Mouse (Mus musculus) kidney, adult 2 months (tissue): ENCODE results near the gene Malsu1. TPM values are rescaled to one million over a fixed set of nuclear protein-coding genes. Genes with fewer than 3 reads are reported as not detected.

Experiments
- DNase-seq: peaks from one replicate; pipeline ENCODE4 v3.0.0; 2021
- H3K27ac ChIP-seq: fragments of 200-500 bp; 2 replicates; pipeline ENCODE4 v1.5.1; 2012; ENCODE audit warnings: low read depth, low read length, control low read depth, inconsistent platforms; ENCODE audit not compliant: insufficient read depth
- H3K27me3 ChIP-seq: fragments of 200-500 bp; replicated peaks from 2 replicates; pipeline ENCODE4 v1.6.1; 2012; ENCODE audit warnings: mild to moderate bottlenecking, moderate library complexity, low read length, inconsistent platforms; ENCODE audit not compliant: control insufficient read depth, insufficient read depth
- H3K36me3 ChIP-seq: fragments of 200-500 bp; 2 replicates; pipeline ENCODE4 v1.6.1; 2012; ENCODE audit warnings: mild to moderate bottlenecking, moderate library complexity, low read length, inconsistent platforms; ENCODE audit not compliant: control insufficient read depth, insufficient read depth
- H3K4me1 ChIP-seq: fragments of 200-500 bp; 2 replicates; pipeline ENCODE4 v1.6.1; 2011; ENCODE audit warnings: low read length; ENCODE audit not compliant: control insufficient read depth, insufficient read depth
- H3K4me3 ChIP-seq: fragments of 200-500 bp; 2 replicates; pipeline ENCODE4 v1.5.1; 2011; ENCODE audit warnings: mild to moderate bottlenecking, low read depth, low read length, control low read depth; ENCODE audit not compliant: insufficient read depth
- CTCF ChIP-seq: fragments of 200-500 bp; conservative IDR thresholded peaks from 2 replicates; pipeline ENCODE4 v1.5.1; 2011; ENCODE audit warnings: low read depth, mild to moderate bottlenecking, control low read depth, low read length, moderate library complexity, mixed read lengths; ENCODE audit not compliant: insufficient read depth, insufficient read length
- POLR2A ChIP-seq: fragments of 200-500 bp; IDR thresholded peaks from one replicate; pipeline ENCODE4 v1.6.1; 2011; ENCODE audit warnings: low read depth, low read length, control low read depth
- WGBS: fragments of 180-500 bp; shearing (Covaris S2); methylation state at CpG from one replicate; pipeline ENCODE4 v1.1.7; 2018; 5-methylcytosine and 5-hydroxymethylcytosine counted together
- polyA plus RNA-seq: library from polyadenylated mRNA; depleted of rRNA; stranded (reverse); fragments of >200 nt; gene quantifications from 2 replicates; pipeline ENCODE4 v1.2.3, GENCODE M21; 2012

Malsu1 gene
- polyA plus RNA-seq, 1 experiment, result 22.7 TPM

GRCm38 (mm10) chr6:49077894-49078293 lies 4.3 kb downstream of the Malsu1 start:
- 81% methylated on average over 2 of the region's 2 CpGs for WGBS
- no peaks in the 10 kb centered on the region for H3K27me3 ChIP-seq

GRCm38 (mm10) chr6:49079313-49079712 lies 5.7 kb downstream of the Malsu1 start:
- H3K27ac ChIP-seq, result no peak overlapping the region
- no peak for DNase-seq
- peaks cover 6% of the 10 kb centered on the region for H3K4me1 ChIP-seq
- no peaks in the 10 kb centered on the region for H3K27me3 ChIP-seq
- WGBS, result 94% methylated on average over 1 of the region's 1 CpGs
- no peak overlapping the region for H3K4me3 ChIP-seq
- TF ChIP-seq POLR2A (no peak), CTCF (no peak)
- H3K36me3 ChIP-seq, result peaks cover 2% of the 10 kb centered on the region

More at GRCm38 (mm10) chr6:49077894-49078293, 4.3 kb downstream of the Malsu1 start:
- no peak overlapping the region for H3K27ac ChIP-seq
- DNase-seq, result no peak
- TF ChIP-seq CTCF (no peak), POLR2A (no peak)
- no peak overlapping the region for H3K4me3 ChIP-seq
- H3K4me1 ChIP-seq, result peaks cover 6% of the 10 kb centered on the region
- H3K36me3 ChIP-seq, result no peaks in the 10 kb centered on the region

GRCm38 (mm10) chr6:49083008-49083407 lies 9.4 kb downstream of the Malsu1 start:
- Histone ChIP-seq H3K27ac (no peak overlapping the region), H3K4me3 (no peak overlapping the region), H3K27me3 (no peaks in the 10 kb centered on the region), H3K4me1 (no peaks in the 10 kb centered on the region), H3K36me3 (peaks cover 7% of the 10 kb centered on the region)
- TF ChIP-seq CTCF, result no peak
- TF ChIP-seq POLR2A, result no peak
- 91% methylated on average over 4 of the region's 4 CpGs for WGBS
- DNase-seq, result no peak

- Histone ChIP-seq H3K36me3 (no peaks in the 10 kb centered on the region), H3K4me3 (no peak overlapping the region), H3K27me3 (no peaks in the 10 kb centered on the region), H3K4me1 (peaks cover 13% of the 10 kb centered on the region), H3K27ac (no peak overlapping the region)
- WGBS, result 81% methylated on average over 10 of the region's 10 CpGs
- TF ChIP-seq POLR2A, result no peak
- DNase-seq, result no peak
Observed at GRCm38 (mm10) chr6:49094968-49095367, 21.4 kb downstream of the Malsu1 start.

- Histone ChIP-seq H3K36me3 (no peaks in the 10 kb centered on the region), H3K27ac (peak overlapping the region; percentile 55), H3K27me3 (no peaks in the 10 kb centered on the region), H3K4me1 (peaks cover 13% of the 10 kb centered on the region), H3K4me3 (no peak overlapping the region)
- DNase-seq, result peak; percentile 64
- WGBS, result 54% methylated on average over 7 of the region's 7 CpGs
- TF ChIP-seq CTCF, result no peak
Observed at GRCm38 (mm10) chr6:49096421-49096820, 22.8 kb downstream of the Malsu1 start.

GRCm38 (mm10) chr6:49096933-49097461 lies 23.4 kb downstream of the Malsu1 start:
- Histone ChIP-seq H3K4me1 (peaks cover 13% of the 10 kb centered on the region), H3K4me3 (peak overlapping the region; percentile 20; the same call in 1 of the 2 replicates), H3K27ac (peak overlapping the region; percentile 55), H3K36me3 (no peaks in the 10 kb centered on the region), H3K27me3 (no peaks in the 10 kb centered on the region)
- WGBS, result 18% methylated on average over 13 of the region's 13 CpGs
- DNase-seq, result peak; percentile 92
- TF ChIP-seq CTCF (no peak), POLR2A (no peak)

GRCm38 (mm10) chr6:49097596-49098110 lies 24.1 kb downstream of the Malsu1 start:
- H3K27ac ChIP-seq, result peak overlapping the region; percentile 25; the same call in 1 of the 2 replicates
- 45% methylated on average over 5 of the region's 5 CpGs for WGBS
- TF ChIP-seq POLR2A (no peak), CTCF (no peak)

More at GRCm38 (mm10) chr6:49097596-49098110, 24.1 kb downstream of the Malsu1 start:
- no peaks in the 10 kb centered on the region for H3K27me3 ChIP-seq
- peaks cover 13% of the 10 kb centered on the region for H3K4me1 ChIP-seq
- H3K36me3 ChIP-seq, result no peaks in the 10 kb centered on the region
- DNase-seq, result peak; percentile 43
- H3K4me3 ChIP-seq, result no peak overlapping the region
